Mouse (Mus musculus) gastrocnemius, postnatal 36 days (tissue): Measurements from ENCODE around the gene Marc2. TPM values are rescaled to one million over a fixed set of nuclear protein-coding genes. Genes with fewer than 3 reads are reported as not detected.

Source experiments
- DNase-seq, 2 experiments: peaks; one replicate each; pipeline ENCODE4 v3.0.0; 2022
- intact Hi-C: fragments of 180-260 bp; cut with DNase I; formaldehyde crosslinking; loops from one replicate; pipeline ENCODE4 v1.15.1; 2025
- total RNA-seq, 2 experiments: library from RNA; stranded (reverse); gene quantifications; 2 replicates each; pipeline ENCODE4 v1.2.3; 2021

Marc2 gene
- total RNA-seq, 2 experiments from 2014 or later, result 124 to 142 TPM

DNA sequence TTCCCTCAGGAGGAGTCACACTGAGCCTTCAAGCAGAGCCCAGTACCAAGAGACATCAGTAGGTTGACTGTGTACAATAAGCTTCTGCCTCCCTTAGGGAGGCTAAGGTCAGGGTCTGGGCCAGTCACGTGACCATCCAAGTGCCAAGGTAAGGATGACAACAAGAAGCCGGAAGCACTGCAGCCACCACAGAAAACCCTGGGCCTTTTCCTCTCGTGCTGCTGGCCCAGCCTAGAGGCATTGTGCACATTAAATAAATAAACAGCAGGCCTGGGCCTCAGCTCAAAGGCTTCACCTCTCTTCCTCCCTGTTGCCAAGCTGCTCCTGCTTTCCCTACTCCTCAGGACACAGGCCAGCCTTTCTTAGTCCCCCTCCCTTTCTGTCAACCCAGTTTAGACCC, 14.0 kb upstream of the Marc2 start:
- intact Hi-C loops, result no loop called here
- no peak for DNase-seq

GRCm38 (mm10) chr1:184858253-184858652, 12.0 kb upstream of the Marc2 start:
- DNase-seq, result no peak
- intact Hi-C loops, result no loop called here

DNA sequence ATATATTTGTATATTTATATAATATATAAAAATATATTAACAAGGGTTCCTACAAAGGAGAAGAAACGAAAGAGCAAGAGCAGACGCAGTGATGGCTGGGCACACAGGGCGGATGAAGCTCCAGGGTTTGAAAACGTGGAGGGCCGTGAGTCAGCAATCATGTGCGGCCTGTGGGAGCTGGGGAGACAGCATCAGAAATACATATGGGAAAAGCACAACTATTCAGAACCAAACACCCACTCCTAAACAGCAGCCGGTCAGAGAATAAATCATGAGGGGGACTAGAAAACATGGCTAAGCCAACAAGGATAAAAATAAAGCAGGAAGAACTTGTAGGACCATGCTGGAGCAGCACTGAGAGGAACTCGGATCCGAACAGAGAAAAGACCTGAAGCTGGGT, 11.0 kb upstream of the Marc2 start:
- intact Hi-C loops, result no loop called here
- no peak for DNase-seq

DNA sequence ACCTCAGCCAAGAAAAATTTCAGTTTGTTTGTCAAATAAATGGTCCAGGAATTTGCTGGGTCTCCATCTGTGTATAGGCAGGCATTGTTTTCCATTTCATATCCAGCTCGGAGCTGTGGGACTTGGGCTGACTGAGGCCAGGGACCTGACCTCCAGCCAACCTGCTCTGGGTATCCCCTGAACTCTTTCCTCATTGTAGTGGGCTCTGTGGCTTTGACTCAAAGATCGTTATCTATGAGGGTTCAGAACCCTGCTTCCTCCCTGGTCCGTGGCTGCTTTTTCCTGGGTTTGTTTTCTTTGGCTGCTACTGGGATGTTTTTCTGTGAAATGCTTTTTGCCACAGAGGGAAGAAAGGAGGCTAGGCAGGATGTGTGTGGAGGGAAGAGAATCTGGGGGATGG, 7.7 kb upstream of the Marc2 start:
- intact Hi-C loops, result loop anchor here (2.0 to 5.0 kb wide), 2 partner anchors 29 to 338 kb away; partner anchors contain the start of gene C130074G19Rik
- no peak for DNase-seq

DNA sequence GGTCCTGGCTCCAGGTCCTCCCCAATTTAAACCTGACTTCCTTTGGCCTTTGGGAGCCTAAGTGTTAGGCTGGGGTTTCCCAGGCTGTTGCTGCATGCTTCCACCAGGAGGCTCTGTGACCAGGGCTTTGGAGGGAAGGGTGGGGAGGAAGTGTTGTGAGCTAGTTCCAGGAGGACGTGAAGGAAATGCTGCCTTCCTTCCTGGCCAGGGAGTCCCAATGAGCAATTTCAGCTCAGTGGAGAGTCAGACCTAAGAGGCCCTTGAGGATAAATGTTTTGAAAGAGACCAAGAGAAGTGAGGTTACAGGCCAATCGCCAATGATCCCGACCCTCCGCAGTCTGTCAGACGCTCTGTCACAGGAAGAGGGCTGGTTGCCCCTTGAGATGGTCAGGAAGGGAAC, 7.1 kb upstream of the Marc2 start:
- intact Hi-C loops, result loop anchor here (2.0 to 5.0 kb wide), 2 partner anchors 29 to 339 kb away; partner anchors contain the start of gene C130074G19Rik

DNA sequence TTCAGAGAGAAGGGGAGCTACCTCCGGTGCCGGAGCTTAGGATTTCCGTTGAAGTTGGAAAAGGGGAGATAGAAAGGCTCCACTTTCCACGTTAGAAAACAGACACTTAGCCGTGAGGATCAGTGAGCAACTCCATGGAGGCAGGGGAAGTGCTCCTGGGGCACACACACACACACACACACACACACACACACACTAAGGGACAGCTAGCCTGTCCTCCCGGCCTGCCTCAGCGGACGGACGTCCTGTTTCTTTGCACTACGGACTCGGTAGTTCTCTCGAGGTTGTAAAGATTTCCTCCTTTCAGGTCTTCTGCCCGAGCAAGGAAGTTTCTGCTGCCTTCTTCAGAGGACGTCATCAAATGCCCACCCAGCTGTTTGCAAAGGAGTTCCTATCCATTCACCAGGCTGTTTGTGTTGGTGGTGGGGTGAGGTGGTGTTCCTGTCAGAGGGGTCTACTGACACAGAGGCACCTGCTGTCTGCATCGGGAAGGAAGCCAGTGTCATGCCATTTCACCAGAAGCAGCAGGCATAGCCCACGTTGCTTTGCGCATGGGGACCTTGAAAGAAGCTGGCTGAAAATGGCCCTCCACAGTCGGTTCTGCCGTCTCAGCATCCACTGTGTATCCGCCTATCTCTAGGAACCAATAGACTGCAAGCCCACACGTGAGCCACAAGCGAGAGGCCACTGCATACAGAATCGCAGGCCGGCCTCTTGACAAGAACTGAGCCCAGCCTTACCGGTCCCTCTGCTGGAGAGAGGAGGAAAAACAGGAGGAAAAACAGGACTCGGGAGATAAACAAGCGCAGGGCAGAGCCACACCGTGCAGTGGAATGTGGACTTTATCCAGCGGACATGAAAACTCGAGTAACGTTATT, 5.7 kb upstream of the Marc2 start:
- intact Hi-C loops, result loop anchor here (2.0 to 5.0 kb wide), 2 partner anchors 31 to 340 kb away; partner anchors contain the start of gene C130074G19Rik
- peak; percentile 54 to 76 for DNase-seq

More for the DNA sequence above, 7.1 kb upstream of the Marc2 start:
- DNase-seq, result peak; percentile 62 to 79

GRCm38 (mm10) chr1:184851166-184851565, 4.9 kb upstream of the Marc2 start:
- no peak for DNase-seq
- intact Hi-C loops, result loop anchor here (5.0 kb wide), 1 partner anchor 341 kb away; no protein-coding TSS in a partner anchor

GRCm38 (mm10) chr1:184846973-184847372, 722 bp upstream of the Marc2 start:
- no peak for DNase-seq
- intact Hi-C loops, result no loop called here

DNA sequence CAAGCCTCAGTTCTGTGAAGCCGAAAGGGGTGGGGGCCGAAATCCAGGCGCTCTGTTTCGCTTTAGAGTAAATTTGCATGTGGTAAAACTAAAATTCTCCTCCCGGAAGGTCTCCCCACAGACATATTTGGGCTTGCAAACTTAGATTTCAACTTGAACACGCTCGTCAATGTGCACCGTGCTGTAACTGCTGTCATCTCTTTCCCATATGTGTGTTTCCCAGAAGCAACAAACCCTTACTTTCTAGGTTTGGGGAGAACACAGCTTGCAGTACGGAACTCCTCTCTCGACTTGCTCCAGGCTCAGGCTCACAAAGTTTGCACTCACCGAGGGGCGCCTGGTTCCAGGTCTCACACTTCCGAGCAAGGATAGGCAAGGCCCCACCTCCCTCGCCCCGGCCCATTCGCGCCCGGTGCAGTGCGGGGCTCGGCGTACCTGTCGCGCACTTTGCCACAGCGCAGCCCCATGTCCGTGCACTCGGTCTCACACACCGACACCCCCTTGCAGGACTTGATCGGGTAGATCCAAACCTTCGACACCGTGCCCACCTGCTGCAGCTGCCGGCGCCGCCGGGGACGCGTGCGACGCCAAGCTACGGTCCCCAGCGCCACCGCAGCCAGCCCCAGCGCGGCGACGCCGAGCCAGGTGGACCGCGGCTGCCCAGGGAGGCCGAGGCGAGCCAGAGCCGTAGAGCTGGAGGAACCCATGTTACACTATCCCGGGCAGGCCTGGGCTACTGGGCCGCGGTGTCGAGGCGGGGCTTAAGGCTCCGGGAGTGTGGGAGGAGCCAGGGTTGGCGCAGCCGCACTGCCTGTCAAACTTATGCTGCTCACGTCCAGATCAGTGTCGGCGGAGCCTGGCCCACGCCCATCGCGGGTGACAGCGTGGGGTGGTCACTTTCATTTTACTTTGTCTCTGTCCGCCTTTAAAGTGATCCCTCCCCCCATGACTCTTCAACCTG, 860 bp downstream of the Marc2 start:
- intact Hi-C loops, result no loop called here
- peak; percentile 90 to 91 for DNase-seq

DNA sequence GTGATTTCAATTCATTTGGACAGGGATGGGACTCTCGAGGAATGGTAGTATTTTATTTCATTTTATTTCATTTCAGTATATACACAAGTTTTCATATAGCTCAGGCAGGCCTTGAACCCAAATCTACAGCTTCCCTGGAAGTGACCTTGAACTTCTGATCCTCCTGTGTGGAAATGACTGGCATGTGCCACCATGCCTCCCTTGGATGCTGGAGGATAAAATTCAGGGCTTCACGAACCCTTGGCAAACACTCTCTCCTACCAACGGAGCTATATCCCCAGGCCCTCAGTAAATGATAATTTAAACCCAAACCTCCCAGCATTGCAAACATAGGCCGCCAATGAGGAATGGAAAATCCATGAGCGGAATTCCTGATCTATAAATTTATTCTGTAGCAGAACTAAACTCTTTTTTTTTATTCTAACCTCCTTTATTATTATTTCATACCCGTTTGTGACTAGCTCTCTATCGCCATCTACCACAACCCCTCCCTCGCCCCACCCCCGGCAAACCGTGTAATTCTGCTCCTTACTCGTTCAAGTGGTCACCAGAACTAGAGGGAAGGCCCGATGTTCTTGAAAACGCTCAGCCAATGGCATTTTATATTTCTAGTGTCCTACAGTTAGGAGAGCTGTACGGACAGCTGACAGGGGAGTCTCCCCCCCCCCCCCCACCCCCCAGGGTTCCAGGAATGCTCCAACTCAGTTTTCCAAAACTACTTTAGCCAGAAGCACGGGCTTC, 1.8 kb downstream of the Marc2 start:
- no peak for DNase-seq

DNA sequence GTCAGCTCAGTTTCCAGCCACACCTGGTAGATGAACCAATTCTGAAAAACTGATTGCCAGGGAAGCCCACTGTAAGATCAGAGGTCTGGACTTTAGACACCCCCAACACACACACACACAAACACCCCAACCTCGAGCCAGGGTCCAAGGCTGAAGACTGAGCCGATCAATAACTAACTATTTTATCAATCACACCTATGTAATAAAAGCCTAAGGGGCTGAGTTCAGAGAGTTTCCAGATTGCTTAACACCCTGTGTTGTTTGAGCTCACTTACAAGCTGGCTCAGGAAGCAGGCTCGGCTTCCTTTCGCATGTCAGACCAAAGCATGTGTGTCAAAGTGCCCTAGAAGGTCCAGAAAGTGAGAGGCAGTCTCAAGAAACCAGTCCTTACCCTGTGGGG, 8.6 kb downstream of the Marc2 start:
- intact Hi-C loops, result no loop called here
- DNase-seq, result no peak

More for the DNA sequence above, 1.8 kb downstream of the Marc2 start:
- intact Hi-C loops, result no loop called here

- no peak for DNase-seq
- intact Hi-C loops, result no loop called here
These were observed 9.9 kb downstream of the Marc2 start for GRCm38 (mm10) chr1:184836350-184836749.

- no peak for DNase-seq
- intact Hi-C loops, result no loop called here
These were observed 12.8 kb downstream of the Marc2 start for GRCm38 (mm10) chr1:184833499-184833898.

- DNase-seq, result no peak
- intact Hi-C loops, result no loop called here
These were observed 14.0 kb downstream of the Marc2 start for GRCm38 (mm10) chr1:184832211-184832610.

GRCm38 (mm10) chr1:184829897-184830296, 16.4 kb downstream of the Marc2 start:
- intact Hi-C loops, result loop anchor here (10.0 kb wide), 1 partner anchor 365 kb away; no protein-coding TSS in a partner anchor
- no peak for DNase-seq

- intact Hi-C loops, result loop anchor here (10.0 kb wide), 1 partner anchor 368 kb away; no protein-coding TSS in a partner anchor
- no peak for DNase-seq
These were observed 19.0 kb downstream of the Marc2 start for GRCm38 (mm10) chr1:184827175-184827701.

GRCm38 (mm10) chr1:184825093-184825492, 21.2 kb downstream of the Marc2 start:
- intact Hi-C loops, result loop anchor here (10.0 kb wide), 1 partner anchor 370 kb away; no protein-coding TSS in a partner anchor
- peak in 1 of 2 experiments; percentile 31 for DNase-seq

- intact Hi-C loops, result loop anchor here (10.0 kb wide), 1 partner anchor 370 kb away; no protein-coding TSS in a partner anchor
- peak; percentile 92 for DNase-seq
These were observed 21.8 kb downstream of the Marc2 start for GRCm38 (mm10) chr1:184824439-184824851.

DNA sequence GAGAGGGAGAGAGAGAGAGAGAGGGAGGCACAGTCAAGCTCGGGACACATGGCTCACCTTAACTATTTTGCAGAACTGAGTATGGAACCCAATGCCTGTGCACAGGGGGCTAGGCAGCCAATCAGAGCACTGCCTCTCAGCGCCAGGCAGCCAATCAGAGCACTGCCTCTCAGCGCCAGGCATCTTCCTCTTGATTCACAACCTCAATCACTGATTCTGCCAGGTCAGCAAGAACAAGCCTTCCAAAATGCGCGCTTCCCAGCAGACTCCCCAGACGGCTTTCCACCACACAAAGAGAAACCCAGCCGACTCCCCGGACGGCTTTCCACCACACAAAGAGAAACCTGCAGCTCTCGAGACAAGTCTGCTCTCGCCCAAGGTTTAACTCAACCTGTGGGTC, 23.6 kb downstream of the Marc2 start:
- intact Hi-C loops, result loop anchor here (10.0 kb wide), 1 partner anchor 372 kb away; no protein-coding TSS in a partner anchor
- no peak for DNase-seq
